Mouse (Mus musculus): ENCODE data around the gene Gm3417.
"Not testable (repeated sequence)": the region's sequence is repeated elsewhere in the genome, so short reads cannot be mapped to it uniquely, and the experiment has no call there.

Gm3417 gene

DNA sequence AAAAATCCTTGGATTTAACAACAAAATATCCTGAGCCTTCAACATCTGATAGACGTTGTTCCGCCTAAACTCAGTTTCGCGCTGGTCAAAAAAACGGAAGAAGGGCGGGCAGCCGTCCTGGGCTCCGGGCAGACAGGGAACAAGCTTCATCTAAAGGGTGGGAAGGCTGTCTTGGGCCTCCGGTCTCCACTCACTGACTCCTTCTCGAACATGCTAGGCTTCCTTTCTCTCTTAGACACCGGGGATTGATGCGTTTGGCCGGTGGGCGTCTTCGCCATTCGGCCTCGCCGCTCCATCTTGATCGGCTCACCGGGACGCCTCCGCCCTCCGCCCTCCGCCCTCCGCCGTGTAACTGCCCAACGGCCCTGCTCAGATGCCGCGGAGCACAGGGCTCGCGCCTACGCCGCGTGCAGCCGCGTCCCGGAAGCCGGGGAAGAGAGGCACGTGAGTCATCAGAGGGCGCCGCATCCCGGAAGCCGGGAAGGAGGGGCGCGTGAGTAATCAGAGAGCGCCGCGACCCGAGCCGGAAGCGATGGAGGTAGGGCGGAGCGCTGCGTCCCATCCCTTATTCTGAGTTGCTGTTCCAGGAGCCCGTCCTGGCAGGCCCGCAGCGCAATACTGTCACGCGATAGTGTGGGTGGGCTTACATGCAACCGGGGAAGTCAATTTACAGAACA lies at the start of gene Gm3417, which contains the start of gene 9030025P20Rik:
Gene Gm3417, minus strand, starts transcription at position 429 of the 677 bp plus-strand sequence.
Gene 9030025P20Rik, plus strand, starts transcription at position 107 of the 677 bp plus-strand sequence.
- peak; percentile 95 for ATAC-seq (ENCODE audit: insufficient number of reproducible peaks, low FRiP score, low TSS enrichment)

DNA sequence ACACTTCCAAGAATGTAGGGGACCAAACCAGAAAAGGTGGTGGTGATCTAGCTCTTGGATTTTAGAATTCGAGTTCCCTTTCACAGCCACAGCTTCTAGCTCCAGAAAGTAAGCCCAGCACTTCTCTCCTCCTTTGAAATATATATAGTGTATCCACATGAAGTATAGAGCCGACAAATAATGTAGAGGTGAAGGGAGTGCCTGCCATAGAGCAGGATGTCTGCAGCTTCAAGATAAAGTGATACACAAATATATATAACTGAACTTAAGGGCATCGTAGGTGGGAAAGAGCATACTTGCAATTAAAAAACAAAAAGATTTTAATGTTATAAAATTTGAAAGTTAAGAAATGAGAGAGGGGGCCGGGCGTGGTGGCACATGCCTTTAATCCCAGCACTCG lies 46.9 kb upstream of the Gm3417 start:
- not testable (repeated sequence) for ATAC-seq (ENCODE audit: insufficient number of reproducible peaks, low FRiP score, low TSS enrichment)

DNA sequence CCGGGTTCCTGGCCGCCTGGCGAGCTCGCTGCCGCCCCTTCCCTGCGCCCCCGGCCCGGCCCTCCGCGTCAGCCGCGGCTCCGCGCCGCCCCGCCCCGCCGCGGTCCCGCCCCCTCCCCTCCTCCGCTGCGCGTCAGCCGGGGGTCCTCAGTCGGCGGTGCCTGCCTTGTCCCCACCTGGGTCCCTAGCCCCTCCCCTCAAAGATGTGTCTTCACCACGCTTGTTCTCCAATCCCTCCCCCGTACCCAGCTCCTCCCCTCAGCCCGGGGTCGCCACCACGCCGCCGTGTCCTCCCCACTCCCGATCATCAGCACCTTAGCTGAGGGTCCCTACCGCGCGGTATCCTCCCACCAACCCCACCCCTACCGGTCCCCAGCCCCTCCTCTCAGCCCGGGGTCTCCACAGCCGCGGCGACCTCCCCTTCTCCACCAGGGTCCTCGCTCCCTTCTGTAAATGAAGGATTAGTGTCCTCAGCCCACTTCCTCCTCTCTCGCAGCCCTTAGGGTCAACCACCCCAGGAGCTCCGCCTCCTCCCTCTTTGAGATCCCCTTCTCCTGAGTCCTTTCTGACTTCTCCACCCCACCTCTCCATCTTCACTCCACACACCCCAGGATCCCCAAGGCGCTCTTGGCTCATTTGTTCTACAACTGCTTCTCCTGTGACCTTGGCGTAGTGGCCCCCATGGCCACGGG lies 46.1 kb upstream of the Gm3417 start:
- peak; percentile 59 for ATAC-seq (ENCODE audit: insufficient number of reproducible peaks, low FRiP score, low TSS enrichment)

DNA sequence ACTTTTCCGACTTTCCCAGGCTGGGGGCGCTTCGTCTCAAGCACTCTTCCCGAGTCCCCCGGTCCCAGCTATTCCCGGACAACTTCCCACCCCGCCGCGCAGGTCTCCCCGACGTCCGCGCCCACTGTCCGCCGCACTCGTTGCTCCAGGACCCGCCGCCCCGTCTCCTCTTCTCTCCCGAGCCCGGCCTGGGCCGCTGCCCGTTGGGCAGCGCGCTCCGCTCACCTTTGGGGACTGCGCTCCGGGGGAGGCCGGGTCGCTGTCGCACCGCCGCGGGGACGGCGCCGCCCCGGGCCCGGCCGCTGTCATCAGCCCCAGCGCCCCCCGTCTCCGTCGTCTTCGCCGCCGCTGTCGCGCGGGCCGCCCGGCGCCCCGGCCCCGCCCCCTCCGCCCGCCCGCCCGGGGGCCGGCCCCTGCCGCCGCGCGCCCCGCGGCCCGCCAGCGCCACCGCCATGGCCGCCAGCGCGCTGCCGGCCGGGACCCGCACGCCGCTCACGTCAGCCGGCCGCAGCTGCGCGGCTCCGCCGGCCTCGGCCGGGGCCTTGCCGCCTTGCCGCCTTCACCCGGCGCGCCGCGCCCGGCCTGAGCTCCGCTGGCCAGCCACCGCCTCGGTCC lies 45.4 kb upstream of the Gm3417 start:
- peak; percentile 85 for ATAC-seq (ENCODE audit: insufficient number of reproducible peaks, low FRiP score, low TSS enrichment)

DNA sequence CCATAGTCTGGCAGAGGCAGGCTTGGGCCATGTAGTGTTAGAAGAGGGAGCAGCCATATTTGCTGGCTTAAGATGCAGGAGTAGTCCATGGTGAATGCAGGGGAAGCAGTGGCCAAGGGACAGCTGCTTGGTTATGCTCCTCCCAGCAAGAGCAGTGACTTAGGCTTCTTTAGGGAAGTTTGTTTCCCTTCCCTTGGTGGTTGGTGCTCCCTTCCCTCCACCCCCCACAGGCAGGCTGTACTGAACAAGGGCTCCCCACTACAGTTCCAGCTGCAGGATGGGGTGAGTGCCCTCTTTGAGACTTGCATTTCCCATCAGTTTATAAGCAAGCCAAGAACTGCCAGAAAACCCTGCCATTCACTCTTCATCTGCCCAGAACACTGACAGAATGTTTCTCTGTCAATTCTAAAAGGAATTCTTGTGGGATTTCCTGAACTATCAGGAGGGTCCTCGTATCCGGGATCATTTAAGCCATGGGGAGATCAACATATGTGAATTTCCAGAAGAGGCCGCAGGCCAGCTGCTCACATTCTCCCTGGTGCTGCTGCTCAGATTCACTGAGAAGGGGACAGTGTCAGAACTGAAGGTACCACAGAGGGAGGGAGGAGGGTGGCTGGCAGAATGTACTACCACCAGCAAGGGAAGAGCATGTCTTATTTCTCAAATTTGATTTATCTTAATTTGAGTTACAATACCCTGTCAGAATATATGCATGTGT lies 43.1 kb upstream of the Gm3417 start:
- ATAC-seq (ENCODE audit: insufficient number of reproducible peaks, low FRiP score, low TSS enrichment), result not testable (repeated sequence)

DNA sequence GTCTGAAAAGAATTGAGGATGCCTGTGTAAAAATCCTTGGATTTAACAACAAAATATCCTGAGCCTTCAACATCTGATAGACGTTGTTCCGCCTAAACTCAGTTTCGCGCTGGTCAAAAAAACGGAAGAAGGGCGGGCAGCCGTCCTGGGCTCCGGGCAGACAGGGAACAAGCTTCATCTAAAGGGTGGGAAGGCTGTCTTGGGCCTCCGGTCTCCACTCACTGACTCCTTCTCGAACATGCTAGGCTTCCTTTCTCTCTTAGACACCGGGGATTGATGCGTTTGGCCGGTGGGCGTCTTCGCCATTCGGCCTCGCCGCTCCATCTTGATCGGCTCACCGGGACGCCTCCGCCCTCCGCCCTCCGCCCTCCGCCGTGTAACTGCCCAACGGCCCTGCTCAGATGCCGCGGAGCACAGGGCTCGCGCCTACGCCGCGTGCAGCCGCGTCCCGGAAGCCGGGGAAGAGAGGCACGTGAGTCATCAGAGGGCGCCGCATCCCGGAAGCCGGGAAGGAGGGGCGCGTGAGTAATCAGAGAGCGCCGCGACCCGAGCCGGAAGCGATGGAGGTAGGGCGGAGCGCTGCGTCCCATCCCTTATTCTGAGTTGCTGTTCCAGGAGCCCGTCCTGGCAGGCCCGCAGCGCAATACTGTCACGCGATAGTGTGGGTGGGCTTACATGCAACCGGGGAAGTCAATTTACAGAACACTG lies 31.3 kb upstream of the Gm3417 start, which contains the start of gene Gm3435:
Gene Gm3435, plus strand, starts transcription at position 471 of the 708 bp plus-strand sequence.
- ATAC-seq (ENCODE audit: insufficient number of reproducible peaks, low FRiP score, low TSS enrichment), result peak; percentile 95

DNA sequence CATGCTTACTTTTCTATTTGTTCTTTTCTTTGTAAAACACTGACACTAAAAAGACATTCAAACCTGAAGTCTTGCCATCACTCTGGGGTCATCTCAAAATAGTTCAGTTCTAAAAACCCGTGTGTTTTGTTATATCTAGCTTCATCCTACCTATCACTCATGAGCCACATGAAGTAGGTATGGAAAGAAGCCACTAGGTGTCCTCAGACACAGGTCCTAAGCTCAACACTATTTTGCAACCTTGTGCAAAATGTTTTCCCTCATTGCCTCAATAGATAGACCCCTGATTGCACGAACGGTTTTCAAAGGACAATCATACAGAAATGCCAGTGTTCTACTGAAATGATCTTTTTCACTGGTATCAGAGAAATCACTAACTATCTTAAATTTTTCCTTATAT lies 30.5 kb upstream of the Gm3417 start:
- ATAC-seq (ENCODE audit: insufficient number of reproducible peaks, low FRiP score, low TSS enrichment), result not testable (repeated sequence)

DNA sequence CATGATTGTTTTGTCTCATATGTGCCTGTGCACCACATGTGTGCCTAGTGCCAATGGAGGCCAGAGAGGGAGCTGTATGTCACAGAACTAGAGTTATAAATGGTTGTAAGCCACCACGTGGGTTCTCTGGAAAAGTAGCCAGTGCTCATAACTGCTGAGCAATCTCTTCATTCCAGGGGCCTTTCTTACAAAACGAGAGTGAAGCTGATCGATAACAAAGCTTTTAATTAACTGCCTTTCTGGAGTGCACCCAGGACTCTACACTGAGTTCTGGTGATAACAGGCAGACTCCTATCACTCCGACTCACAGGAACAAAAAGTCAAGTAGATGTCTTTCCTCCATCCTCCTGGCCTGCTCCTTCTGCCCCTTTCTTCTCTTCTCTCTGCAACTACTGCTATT lies 21.5 kb upstream of the Gm3417 start:
- not testable (repeated sequence) for ATAC-seq (ENCODE audit: insufficient number of reproducible peaks, low FRiP score, low TSS enrichment)

DNA sequence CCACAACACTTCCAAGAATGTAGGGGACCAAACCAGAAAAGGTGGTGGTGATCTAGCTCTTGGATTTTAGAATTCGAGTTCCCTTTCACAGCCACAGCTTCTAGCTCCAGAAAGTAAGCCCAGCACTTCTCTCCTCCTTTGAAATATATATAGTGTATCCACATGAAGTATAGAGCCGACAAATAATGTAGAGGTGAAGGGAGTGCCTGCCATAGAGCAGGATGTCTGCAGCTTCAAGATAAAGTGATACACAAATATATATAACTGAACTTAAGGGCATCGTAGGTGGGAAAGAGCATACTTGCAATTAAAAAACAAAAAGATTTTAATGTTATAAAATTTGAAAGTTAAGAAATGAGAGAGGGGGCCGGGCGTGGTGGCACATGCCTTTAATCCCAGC lies 15.6 kb upstream of the Gm3417 start:
- not testable (repeated sequence) for ATAC-seq (ENCODE audit: insufficient number of reproducible peaks, low FRiP score, low TSS enrichment)

DNA sequence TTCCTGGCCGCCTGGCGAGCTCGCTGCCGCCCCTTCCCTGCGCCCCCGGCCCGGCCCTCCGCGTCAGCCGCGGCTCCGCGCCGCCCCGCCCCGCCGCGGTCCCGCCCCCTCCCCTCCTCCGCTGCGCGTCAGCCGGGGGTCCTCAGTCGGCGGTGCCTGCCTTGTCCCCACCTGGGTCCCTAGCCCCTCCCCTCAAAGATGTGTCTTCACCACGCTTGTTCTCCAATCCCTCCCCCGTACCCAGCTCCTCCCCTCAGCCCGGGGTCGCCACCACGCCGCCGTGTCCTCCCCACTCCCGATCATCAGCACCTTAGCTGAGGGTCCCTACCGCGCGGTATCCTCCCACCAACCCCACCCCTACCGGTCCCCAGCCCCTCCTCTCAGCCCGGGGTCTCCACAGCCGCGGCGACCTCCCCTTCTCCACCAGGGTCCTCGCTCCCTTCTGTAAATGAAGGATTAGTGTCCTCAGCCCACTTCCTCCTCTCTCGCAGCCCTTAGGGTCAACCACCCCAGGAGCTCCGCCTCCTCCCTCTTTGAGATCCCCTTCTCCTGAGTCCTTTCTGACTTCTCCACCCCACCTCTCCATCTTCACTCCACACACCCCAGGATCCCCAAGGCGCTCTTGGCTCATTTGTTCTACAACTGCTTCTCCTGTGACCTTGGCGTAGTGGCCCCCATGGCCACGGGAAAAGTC lies 14.7 kb upstream of the Gm3417 start:
- peak; percentile 38 for ATAC-seq (ENCODE audit: insufficient number of reproducible peaks, low FRiP score, low TSS enrichment)

DNA sequence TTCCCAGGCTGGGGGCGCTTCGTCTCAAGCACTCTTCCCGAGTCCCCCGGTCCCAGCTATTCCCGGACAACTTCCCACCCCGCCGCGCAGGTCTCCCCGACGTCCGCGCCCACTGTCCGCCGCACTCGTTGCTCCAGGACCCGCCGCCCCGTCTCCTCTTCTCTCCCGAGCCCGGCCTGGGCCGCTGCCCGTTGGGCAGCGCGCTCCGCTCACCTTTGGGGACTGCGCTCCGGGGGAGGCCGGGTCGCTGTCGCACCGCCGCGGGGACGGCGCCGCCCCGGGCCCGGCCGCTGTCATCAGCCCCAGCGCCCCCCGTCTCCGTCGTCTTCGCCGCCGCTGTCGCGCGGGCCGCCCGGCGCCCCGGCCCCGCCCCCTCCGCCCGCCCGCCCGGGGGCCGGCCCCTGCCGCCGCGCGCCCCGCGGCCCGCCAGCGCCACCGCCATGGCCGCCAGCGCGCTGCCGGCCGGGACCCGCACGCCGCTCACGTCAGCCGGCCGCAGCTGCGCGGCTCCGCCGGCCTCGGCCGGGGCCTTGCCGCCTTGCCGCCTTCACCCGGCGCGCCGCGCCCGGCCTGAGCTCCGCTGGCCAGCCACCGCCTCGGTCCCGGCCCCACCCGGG lies 14.0 kb upstream of the Gm3417 start:
- peak; percentile 81 for ATAC-seq (ENCODE audit: insufficient number of reproducible peaks, low FRiP score, low TSS enrichment)

DNA sequence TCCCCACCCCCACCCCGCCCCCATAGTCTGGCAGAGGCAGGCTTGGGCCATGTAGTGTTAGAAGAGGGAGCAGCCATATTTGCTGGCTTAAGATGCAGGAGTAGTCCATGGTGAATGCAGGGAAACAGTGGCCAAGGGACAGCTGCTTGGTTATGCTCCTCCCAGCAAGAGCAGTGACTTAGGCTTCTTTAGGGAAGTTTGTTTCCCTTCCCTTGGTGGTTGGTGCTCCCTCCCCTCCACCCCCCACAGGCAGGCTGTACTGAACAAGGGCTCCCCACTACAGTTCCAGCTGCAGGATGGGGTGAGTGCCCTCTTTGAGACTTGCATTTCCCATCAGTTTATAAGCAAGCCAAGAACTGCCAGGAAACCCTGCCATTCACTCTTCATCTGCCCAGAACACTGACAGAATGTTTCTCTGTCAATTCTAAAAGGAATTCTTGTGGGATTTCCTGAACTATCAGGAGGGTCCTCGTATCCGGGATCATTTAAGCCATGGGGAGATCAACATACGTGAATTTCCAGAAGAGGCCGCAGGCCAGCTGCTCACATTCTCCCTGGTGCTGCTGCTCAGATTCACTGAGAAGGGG lies 11.6 kb upstream of the Gm3417 start:
- not testable (repeated sequence) for ATAC-seq (ENCODE audit: insufficient number of reproducible peaks, low FRiP score, low TSS enrichment)

DNA sequence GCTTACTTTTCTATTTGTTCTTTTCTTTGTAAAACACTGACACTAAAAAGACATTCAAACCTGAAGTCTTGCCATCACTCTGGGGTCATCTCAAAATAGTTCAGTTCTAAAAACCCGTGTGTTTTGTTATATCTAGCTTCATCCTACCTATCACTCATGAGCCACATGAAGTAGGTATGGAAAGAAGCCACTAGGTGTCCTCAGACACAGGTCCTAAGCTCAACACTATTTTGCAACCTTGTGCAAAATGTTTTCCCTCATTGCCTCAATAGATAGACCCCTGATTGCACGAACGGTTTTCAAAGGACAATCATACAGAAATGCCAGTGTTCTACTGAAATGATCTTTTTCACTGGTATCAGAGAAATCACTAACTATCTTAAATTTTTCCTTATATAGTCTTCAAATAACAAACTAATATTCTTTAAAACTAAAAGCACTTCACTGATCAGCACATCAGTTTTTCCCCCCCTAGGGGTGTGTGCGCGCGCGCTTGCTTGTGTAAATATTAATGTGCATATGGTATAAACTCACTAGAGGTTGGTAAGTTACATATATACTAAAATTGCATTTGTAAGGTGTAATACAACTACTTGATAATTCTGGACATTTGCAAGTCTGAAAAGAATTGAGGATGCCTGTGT lies 750 bp downstream of the Gm3417 start:
- peak; percentile 58; the same call in 1 of the 2 replicates for ATAC-seq (ENCODE audit: insufficient number of reproducible peaks, low FRiP score, low TSS enrichment)

DNA sequence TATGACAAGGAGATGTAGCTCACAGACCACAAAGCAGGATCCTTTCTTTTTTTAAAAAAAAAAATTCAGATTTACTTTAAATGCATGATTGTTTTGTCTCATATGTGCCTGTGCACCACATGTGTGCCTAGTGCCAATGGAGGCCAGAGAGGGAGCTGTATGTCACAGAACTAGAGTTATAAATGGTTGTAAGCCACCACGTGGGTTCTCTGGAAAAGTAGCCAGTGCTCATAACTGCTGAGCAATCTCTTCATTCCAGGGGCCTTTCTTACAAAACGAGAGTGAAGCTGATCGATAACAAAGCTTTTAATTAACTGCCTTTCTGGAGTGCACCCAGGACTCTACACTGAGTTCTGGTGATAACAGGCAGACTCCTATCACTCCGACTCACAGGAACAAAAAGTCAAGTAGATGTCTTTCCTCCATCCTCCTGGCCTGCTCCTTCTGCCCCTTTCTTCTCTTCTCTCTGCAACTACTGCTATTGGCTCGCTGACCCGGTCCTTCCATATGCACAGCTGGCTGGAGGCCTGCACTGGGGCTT lies 10.1 kb downstream of the Gm3417 start:
- not testable (repeated sequence) for ATAC-seq (ENCODE audit: insufficient number of reproducible peaks, low FRiP score, low TSS enrichment)

DNA sequence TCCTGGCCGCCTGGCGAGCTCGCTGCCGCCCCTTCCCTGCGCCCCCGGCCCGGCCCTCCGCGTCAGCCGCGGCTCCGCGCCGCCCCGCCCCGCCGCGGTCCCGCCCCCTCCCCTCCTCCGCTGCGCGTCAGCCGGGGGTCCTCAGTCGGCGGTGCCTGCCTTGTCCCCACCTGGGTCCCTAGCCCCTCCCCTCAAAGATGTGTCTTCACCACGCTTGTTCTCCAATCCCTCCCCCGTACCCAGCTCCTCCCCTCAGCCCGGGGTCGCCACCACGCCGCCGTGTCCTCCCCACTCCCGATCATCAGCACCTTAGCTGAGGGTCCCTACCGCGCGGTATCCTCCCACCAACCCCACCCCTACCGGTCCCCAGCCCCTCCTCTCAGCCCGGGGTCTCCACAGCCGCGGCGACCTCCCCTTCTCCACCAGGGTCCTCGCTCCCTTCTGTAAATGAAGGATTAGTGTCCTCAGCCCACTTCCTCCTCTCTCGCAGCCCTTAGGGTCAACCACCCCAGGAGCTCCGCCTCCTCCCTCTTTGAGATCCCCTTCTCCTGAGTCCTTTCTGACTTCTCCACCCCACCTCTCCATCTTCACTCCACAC lies 16.9 kb downstream of the Gm3417 start:
- peak; percentile 59 for ATAC-seq (ENCODE audit: insufficient number of reproducible peaks, low FRiP score, low TSS enrichment)

DNA sequence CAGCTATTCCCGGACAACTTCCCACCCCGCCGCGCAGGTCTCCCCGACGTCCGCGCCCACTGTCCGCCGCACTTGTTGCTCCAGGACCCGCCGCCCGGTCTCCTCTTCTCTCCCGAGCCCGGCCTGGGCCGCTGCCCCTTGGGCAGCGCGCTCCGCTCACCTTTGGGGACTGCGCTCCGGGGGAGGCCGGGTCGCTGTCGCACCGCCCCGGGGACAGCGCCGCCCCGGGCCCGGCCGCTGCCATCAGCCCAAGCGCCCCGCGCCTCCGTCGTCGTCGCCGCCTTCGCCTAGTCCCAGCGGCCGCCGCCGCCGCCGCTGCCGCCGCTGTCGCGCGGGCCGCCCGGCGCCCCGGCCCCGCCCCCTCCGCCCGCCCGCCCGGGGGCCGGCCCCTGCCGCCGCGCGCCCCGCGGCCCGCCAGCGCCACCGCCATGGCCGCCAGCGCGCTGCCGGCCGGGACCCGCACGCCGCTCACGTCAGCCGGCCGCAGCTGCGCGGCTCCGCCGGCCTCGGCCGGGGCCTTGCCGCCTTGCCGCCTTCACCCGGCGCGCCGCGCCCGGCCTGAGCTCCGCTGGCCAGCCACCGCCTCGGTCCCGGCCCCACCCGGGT lies 17.5 kb downstream of the Gm3417 start, which contains the start of gene Phf10:
Gene Phf10, minus strand, starts transcription at position 323 of the 606 bp plus-strand sequence.
- peak; percentile 87 for ATAC-seq (ENCODE audit: insufficient number of reproducible peaks, low FRiP score, low TSS enrichment)

DNA sequence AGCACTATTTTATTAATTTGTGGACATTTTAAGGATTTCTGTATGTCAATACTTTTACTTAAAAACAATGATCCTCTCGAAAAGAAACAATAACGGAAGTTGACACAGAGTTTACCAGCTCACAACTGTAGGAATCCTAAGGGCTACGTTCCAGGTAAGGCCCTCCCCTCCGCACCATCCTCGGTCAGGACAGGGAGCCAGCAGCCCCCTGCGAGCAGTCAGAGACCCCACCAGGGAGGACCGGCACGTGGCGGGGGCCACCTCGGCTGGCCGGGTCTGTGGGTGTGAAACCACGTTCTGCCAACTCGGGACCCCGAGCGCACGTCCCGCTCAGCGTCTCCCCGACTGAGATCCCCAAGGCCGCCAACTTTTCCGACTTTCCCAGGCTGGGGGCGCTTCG lies 18.1 kb downstream of the Gm3417 start:
- ATAC-seq (ENCODE audit: insufficient number of reproducible peaks, low FRiP score, low TSS enrichment), result no peak

Data from cerebellum, adult (tissue).